26 mouse cellular contexts compared by ENCODE assay signal in genomic region chr10:70976633-70977032, GRCm38 (mm10).
DNase-seq lines count a peak whose midpoint lies in the region; ATAC-seq and TF ChIP-seq lines count a peak whose summit lies in the region.
"Had no signal": no experiment of that assay in that cellular context is flagged by ENCODE, and none has a peak within 500 bp of the region (broad histone marks: within the 10 kb centered on the region; RNA-seq: fewer than 3 reads in every experiment).

No protein-coding gene starts in this region.

- no peak overlapping the region for H3K4me2 ChIP-seq in hindbrain, embryonic 13.5 days
- H3K4me2 ChIP-seq in hindbrain, embryonic 11.5 days (replicated peaks; ENCODE audit: low read depth, low read length), result no peak overlapping the region
- no peak overlapping the region for H3K4me2 ChIP-seq in lung, embryonic 14.5 days
- no peak overlapping the region for H3K4me2 ChIP-seq in stomach, embryonic 14.5 days (replicated peaks; ENCODE audit: low read depth, low read length)
- H3K4me2 ChIP-seq in stomach, postnatal 0 days (replicated peaks; ENCODE audit: low read depth), result no peak overlapping the region
- H3K4me2 ChIP-seq: forebrain, embryonic 13.5 days; heart, embryonic 13.5 days had no signal

- H3K27me3 ChIP-seq in heart, adult 2 months (ENCODE audit: control insufficient read depth, insufficient read depth, low read length), result no peaks in the 10 kb centered on the region
- no peaks in the 10 kb centered on the region for H3K27me3 ChIP-seq in hindbrain, embryonic 13.5 days
- no peaks in the 10 kb centered on the region for H3K27me3 ChIP-seq in hindbrain, embryonic 11.5 days (ENCODE audit: control insufficient read depth, insufficient read depth, low read length)
- no peaks in the 10 kb centered on the region for H3K27me3 ChIP-seq in lung, embryonic 14.5 days (ENCODE audit: insufficient read depth, low read length)
- no peaks in the 10 kb centered on the region for H3K27me3 ChIP-seq in stomach, embryonic 14.5 days (ENCODE audit: control insufficient read depth, insufficient read depth, low read length)
- no peaks in the 10 kb centered on the region for H3K27me3 ChIP-seq in stomach, postnatal 0 days (ENCODE audit: control insufficient read depth, insufficient read depth, low read length)
- H3K27me3 ChIP-seq: CH12.LX; forebrain, embryonic 13.5 days; heart, embryonic 13.5 days; Patski had no signal

- H3K79me2 ChIP-seq in heart, adult 2 months (replicated peaks; ENCODE audit: control insufficient read depth, insufficient read depth, low read length), result no peaks in the 10 kb centered on the region

- no peaks in the 10 kb centered on the region; the same call in 1 of the 2 replicates for H3K4me1 ChIP-seq in heart, adult 2 months (ENCODE audit: control insufficient read depth, insufficient read depth, low read length)
- H3K4me1 ChIP-seq in hindbrain, embryonic 13.5 days (replicated peaks), result peaks cover 18% of the 10 kb centered on the region
- no peaks in the 10 kb centered on the region for H3K4me1 ChIP-seq in hindbrain, embryonic 11.5 days (replicated peaks; ENCODE audit: control insufficient read depth, insufficient read depth, low read length)
- H3K4me1 ChIP-seq in lung, embryonic 14.5 days (ENCODE audit: insufficient read depth), result 0 out of 2 replicates have a peak, but pooled peaks cover 8% of the 10 kb centered on the region
- H3K4me1 ChIP-seq in stomach, embryonic 14.5 days (ENCODE audit: control insufficient read depth, insufficient read depth, low read length), result peaks cover 17% of the 10 kb centered on the region
- H3K4me1 ChIP-seq in stomach, postnatal 0 days (replicated peaks; ENCODE audit: control insufficient read depth, insufficient read depth), result no peaks in the 10 kb centered on the region
- H3K4me1 ChIP-seq: forebrain, embryonic 10.5 days; forebrain, embryonic 13.5 days had no signal

- no peak overlapping the region for H3K4me3 ChIP-seq in heart, adult 2 months
- no peak overlapping the region for H3K4me3 ChIP-seq in hindbrain, embryonic 13.5 days
- H3K4me3 ChIP-seq in hindbrain, embryonic 11.5 days (ENCODE audit: low read depth, low read length), result no peak overlapping the region
- no peak overlapping the region for H3K4me3 ChIP-seq in lung, embryonic 14.5 days (ENCODE audit: low read depth, low read length)
- no peak overlapping the region for H3K4me3 ChIP-seq in stomach, embryonic 14.5 days (ENCODE audit: low read depth, low read length)
- no peak overlapping the region for H3K4me3 ChIP-seq in stomach, postnatal 0 days (ENCODE audit: low read depth, low read length)
- H3K4me3 ChIP-seq: forebrain, embryonic 10.5 days; forebrain, embryonic 13.5 days; heart, embryonic 13.5 days had no signal

- H3K36me3 ChIP-seq in heart, adult 2 months (ENCODE audit: control insufficient read depth, insufficient read depth, low read length), result no peaks in the 10 kb centered on the region
- H3K36me3 ChIP-seq in hindbrain, embryonic 13.5 days, result no peaks in the 10 kb centered on the region
- no peaks in the 10 kb centered on the region for H3K36me3 ChIP-seq in hindbrain, embryonic 11.5 days (ENCODE audit: control insufficient read depth, insufficient read depth, low read length)
- H3K36me3 ChIP-seq in lung, embryonic 14.5 days (ENCODE audit: insufficient read depth), result no peaks in the 10 kb centered on the region
- no peaks in the 10 kb centered on the region for H3K36me3 ChIP-seq in stomach, embryonic 14.5 days (ENCODE audit: control insufficient read depth, insufficient read depth, low read length)
- H3K36me3 ChIP-seq in stomach, postnatal 0 days (ENCODE audit: control insufficient read depth, insufficient read depth, low read length), result no peaks in the 10 kb centered on the region
- H3K36me3 ChIP-seq: forebrain, embryonic 10.5 days; G1E; heart, embryonic 13.5 days had no signal

- H3K27ac ChIP-seq in heart, adult 2 months, result no peak overlapping the region
- peak overlapping the region; percentile 60; the same call in 1 of the 2 replicates for H3K27ac ChIP-seq in hindbrain, embryonic 13.5 days
- no peak overlapping the region for H3K27ac ChIP-seq in hindbrain, embryonic 11.5 days (ENCODE audit: low read depth, low read length)
- H3K27ac ChIP-seq in lung, embryonic 14.5 days (ENCODE audit: low read depth), result no peak overlapping the region; the same call in 1 of the 2 replicates
- 0 out of 2 replicates have a peak overlapping the region, but pooled peaks have one; percentile 7 for H3K27ac ChIP-seq in stomach, embryonic 14.5 days (ENCODE audit: low read length)
- no peak overlapping the region for H3K27ac ChIP-seq in stomach, postnatal 0 days (replicated peaks)
- H3K27ac ChIP-seq: forebrain, embryonic 10.5 days; forebrain, embryonic 13.5 days; heart, embryonic 13.5 days had no signal

- DNase-seq in heart, adult 11 months, result peak; percentile 87
- no peak for DNase-seq in heart, adult 2 months
- no peak for DNase-seq in hindbrain, embryonic 11.5 days (ENCODE audit: low spot score)
- DNase-seq in lung, embryonic 14.5 days, result no peak
- no peak for DNase-seq in lung, postnatal 36 days
- no peak for DNase-seq in stomach, postnatal 0 days (ENCODE audit: low spot score)
- DNase-seq: adrenal gland, postnatal 10 days; adrenal gland, postnatal 36 days; B cell, adult 2 months; cerebellum, adult 18-20 months; cerebellum, adult 9-10 months; gastrocnemius, postnatal 14 days; heart, postnatal 14 days; heart, postnatal 4 days had no signal

- no peak for TF ChIP-seq EP300 in heart, adult 2 months (IDR thresholded peaks at IDR 0.05; ENCODE audit: insufficient read depth, low read depth, low read length)
- TF ChIP-seq EP300 in stomach, postnatal 0 days (optimal IDR thresholded peaks at IDR 0.05), result no peak

- TF ChIP-seq POLR2A in heart, adult 2 months (IDR thresholded peaks at IDR 0.05; ENCODE audit: insufficient read depth, low read depth, low read length), result no peak

- no peak for ATAC-seq in hindbrain, embryonic 13.5 days (ENCODE audit: low FRiP score)
- no peak for ATAC-seq in hindbrain, embryonic 11.5 days (ENCODE audit: low FRiP score)
- ATAC-seq in lung, embryonic 14.5 days (ENCODE audit: insufficient read depth), result peak; percentile 63; the same call in 1 of the 2 replicates
- no peak for ATAC-seq in stomach, embryonic 14.5 days (ENCODE audit: insufficient number of reproducible peaks, insufficient read depth, low FRiP score, low read depth)
- no peak for ATAC-seq in stomach, postnatal 0 days (ENCODE audit: low FRiP score, low TSS enrichment)
- ATAC-seq: forebrain, embryonic 13.5 days; forebrain, embryonic 16.5 days; hindbrain, embryonic 16.5 days; inflammation-experienced regulatory T-cells, adult 6 months; intestine, embryonic 16.5 days; Patski had no signal

- no peak overlapping the region for H3K9ac ChIP-seq in heart, adult 2 months (ENCODE audit: low read depth, low read length)
- no peak overlapping the region for H3K9ac ChIP-seq in hindbrain, embryonic 13.5 days
- H3K9ac ChIP-seq in hindbrain, embryonic 11.5 days (ENCODE audit: low read depth, low read length), result no peak overlapping the region
- no peak overlapping the region for H3K9ac ChIP-seq in lung, embryonic 14.5 days
- no peak overlapping the region for H3K9ac ChIP-seq in stomach, embryonic 14.5 days (replicated peaks; ENCODE audit: low read depth, low read length)
- no peak overlapping the region for H3K9ac ChIP-seq in stomach, postnatal 0 days (ENCODE audit: low read length)
- H3K9ac ChIP-seq: forebrain, embryonic 13.5 days; heart, embryonic 13.5 days had no signal

- intact Hi-C loops in heart, adult 2 months (cut with DNase I), result no loop called here

- no peaks in the 10 kb centered on the region for H3K9me3 ChIP-seq in hindbrain, embryonic 13.5 days
- H3K9me3 ChIP-seq in hindbrain, embryonic 11.5 days (ENCODE audit: control insufficient read depth, low read length), result no peaks in the 10 kb centered on the region
- no peaks in the 10 kb centered on the region for H3K9me3 ChIP-seq in lung, embryonic 14.5 days (ENCODE audit: low read depth, low read length)
- no peaks in the 10 kb centered on the region for H3K9me3 ChIP-seq in stomach, embryonic 14.5 days (ENCODE audit: control insufficient read depth, low read depth, low read length)
- H3K9me3 ChIP-seq in stomach, postnatal 0 days (ENCODE audit: control insufficient read depth, low read length), result no peaks in the 10 kb centered on the region
- H3K9me3 ChIP-seq: forebrain, embryonic 10.5 days; forebrain, embryonic 13.5 days; heart, embryonic 13.5 days had no signal

- 47% methylated on average over 9 of the region's 9 CpGs for WGBS in heart, adult 2 months
- 75% methylated on average over 9 of the region's 9 CpGs for WGBS in hindbrain, embryonic 13.5 days
- WGBS in hindbrain, embryonic 11.5 days, result 81% methylated on average over 9 of the region's 9 CpGs
- 25% methylated on average over 9 of the region's 9 CpGs for WGBS in lung, embryonic 14.5 days
- 36% methylated on average over 9 of the region's 9 CpGs for WGBS in stomach, embryonic 14.5 days
- 42% methylated on average over 9 of the region's 9 CpGs for WGBS in stomach, postnatal 0 days

- no peak for TF ChIP-seq CTCF in heart, adult 2 months (IDR thresholded peaks at IDR 0.05)
- no peak for TF ChIP-seq CTCF in lung, embryonic 14.5 days (IDR thresholded peaks at IDR 0.05; ENCODE audit: low read depth)
- no peak for TF ChIP-seq CTCF in stomach, postnatal 0 days (IDR thresholded peaks at IDR 0.05; ENCODE audit: low read depth)

Comparison
In these comparisons a context has a peak if more than half of its experiments do, and no peak if none do; other contexts are left out.
1. H3K27ac ChIP-seq: peak in hindbrain, embryonic 13.5 days (single experiment) and stomach, embryonic 14.5 days (single experiment); none in heart, adult 2 months (single experiment), hindbrain, embryonic 11.5 days (single experiment), lung, embryonic 14.5 days (single experiment) and stomach, postnatal 0 days (single experiment).